Mouse (Mus musculus) stomach, embryonic 15.5 days (tissue): Measurements from ENCODE around the gene Krt15. TPM values are rescaled to one million over a fixed set of nuclear protein-coding genes. Genes with fewer than 3 reads are reported as not detected.

Experiments used
- polyA plus RNA-seq: library from polyadenylated mRNA; unstranded; fragments of >200 nt; fragmentation: Nextera tagmentation; extraction: Ambion mirVana; gene quantifications from 2 replicates; pipeline ENCODE4 v1.2.1, GENCODE M21; 2015

Gene Krt15
- polyA plus RNA-seq, 1 experiment from 2014 or later: 1,006 TPM

Other genes with a start within 250 kb of the Krt15 start
- not detected in 2 replicates for gene Krtap31-1, start 228.0 kb downstream of the Krt15 start, polyA plus RNA-seq
- not detected in 2 replicates for gene Gm11565, start 221.2 kb downstream of the Krt15 start, polyA plus RNA-seq
- not detected in 2 replicates for gene Krtap31-2, start 199.6 kb downstream of the Krt15 start, polyA plus RNA-seq
- not detected in 2 replicates for gene Krtap9-5, start 187.5 kb downstream of the Krt15 start, polyA plus RNA-seq
- gene Krtap29-1, start 156.9 kb downstream of the Krt15 start, polyA plus RNA-seq: not detected in 2 replicates
- not detected in 2 replicates for gene Krtap16-1, start 149.3 kb downstream of the Krt15 start, polyA plus RNA-seq
- 0.30 TPM in 1 of 2 replicates, not detected in the other for gene Krtap17-1, start 141.9 kb downstream of the Krt15 start, polyA plus RNA-seq
- gene Krt33a, start 119.7 kb downstream of the Krt15 start, polyA plus RNA-seq: 0.15 and 0.35 TPM in 2 replicates
- gene Krt33b, start 106.1 kb downstream of the Krt15 start, polyA plus RNA-seq: not detected in 2 replicates
- 0.41 and 0.91 TPM in 2 replicates for gene Krt34, start 94.4 kb downstream of the Krt15 start, polyA plus RNA-seq
- 0.46 and 0.69 TPM in 2 replicates for gene Krt31, start 85.4 kb downstream of the Krt15 start, polyA plus RNA-seq
- not detected in 2 replicates for gene Krt32, start 47.7 kb downstream of the Krt15 start, polyA plus RNA-seq
- gene Krt35, start 39.7 kb downstream of the Krt15 start, polyA plus RNA-seq: 0.32 TPM in 1 of 2 replicates, not detected in the other
- 0.13 and 0.37 TPM in 2 replicates for gene Krt36, start 30.3 kb downstream of the Krt15 start, polyA plus RNA-seq
- gene Krt13, start 14.4 kb downstream of the Krt15 start, polyA plus RNA-seq: 397 and 779 TPM in 2 replicates
- 796 and 889 TPM in 2 replicates for gene Krt19, start 12.7 kb upstream of the Krt15 start, polyA plus RNA-seq
- gene Krt9, start 57.3 kb upstream of the Krt15 start, polyA plus RNA-seq: not detected in 2 replicates
- gene Krt14, start 71.6 kb upstream of the Krt15 start, polyA plus RNA-seq: 17.3 and 25.8 TPM in 2 replicates
- gene Krt16, start 113.0 kb upstream of the Krt15 start, polyA plus RNA-seq: 0.68 and 0.80 TPM in 2 replicates
- gene Krt17, start 125.1 kb upstream of the Krt15 start, polyA plus RNA-seq: 24.8 and 28.8 TPM in 2 replicates
- gene Krt42, start 133.9 kb upstream of the Krt15 start, polyA plus RNA-seq: not detected in 2 replicates
- 1,590 and 1,651 TPM in 2 replicates for gene Eif1, start 184.0 kb upstream of the Krt15 start, polyA plus RNA-seq
- gene Gast, start 198.5 kb upstream of the Krt15 start, polyA plus RNA-seq: 15.1 and 16.3 TPM in 2 replicates
- gene Hap1, start 220.2 kb upstream of the Krt15 start, polyA plus RNA-seq: 15.5 and 16.7 TPM in 2 replicates